Mouse (Mus musculus) lung, postnatal 14 days (tissue): ENCODE results near the gene Akap14.
"Not testable (repeated sequence)": the region's sequence is repeated elsewhere in the genome, so short reads cannot be mapped to it uniquely, and the experiment has no call there.

Experiments used
- DNase-seq: peaks from one replicate; pipeline ENCODE4 v3.0.0; 2021

Gene Akap14

GRCm38 (mm10) chrX:37168742-37169141, at the start of gene Akap14:
TSS of gene Akap14 (minus strand) at chrX:37168842.
- no peak for DNase-seq

DNA sequence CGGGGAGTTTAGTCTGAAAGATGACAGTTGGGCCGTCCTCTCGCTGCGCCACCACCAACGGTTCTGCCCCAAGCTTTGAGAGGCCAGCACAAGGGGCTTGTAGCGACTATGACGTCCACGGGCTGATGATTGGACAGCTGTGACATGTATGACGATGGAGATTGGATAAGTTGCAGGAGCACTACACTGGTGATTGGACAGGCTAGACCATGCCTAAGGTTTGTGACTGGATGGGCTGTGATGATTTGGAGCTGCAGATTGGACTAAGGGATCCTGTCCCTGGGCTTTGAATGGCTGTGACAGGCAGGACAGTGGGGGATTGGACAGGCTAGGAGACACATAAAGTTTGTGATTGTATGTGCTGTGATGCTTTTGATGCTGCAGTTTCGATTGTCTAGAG, 42.3 kb upstream of the Akap14 start, which contains the start of gene Gm9:
Gm9 (minus strand) TSS at position 101 of the 400 bp plus-strand sequence.
- no peak for DNase-seq

GRCm38 (mm10) chrX:37198676-37199075, 30.0 kb upstream of the Akap14 start:
- no peak for DNase-seq

GRCm38 (mm10) chrX:37191744-37192379, 23.2 kb upstream of the Akap14 start:
- no peak for DNase-seq

DNA sequence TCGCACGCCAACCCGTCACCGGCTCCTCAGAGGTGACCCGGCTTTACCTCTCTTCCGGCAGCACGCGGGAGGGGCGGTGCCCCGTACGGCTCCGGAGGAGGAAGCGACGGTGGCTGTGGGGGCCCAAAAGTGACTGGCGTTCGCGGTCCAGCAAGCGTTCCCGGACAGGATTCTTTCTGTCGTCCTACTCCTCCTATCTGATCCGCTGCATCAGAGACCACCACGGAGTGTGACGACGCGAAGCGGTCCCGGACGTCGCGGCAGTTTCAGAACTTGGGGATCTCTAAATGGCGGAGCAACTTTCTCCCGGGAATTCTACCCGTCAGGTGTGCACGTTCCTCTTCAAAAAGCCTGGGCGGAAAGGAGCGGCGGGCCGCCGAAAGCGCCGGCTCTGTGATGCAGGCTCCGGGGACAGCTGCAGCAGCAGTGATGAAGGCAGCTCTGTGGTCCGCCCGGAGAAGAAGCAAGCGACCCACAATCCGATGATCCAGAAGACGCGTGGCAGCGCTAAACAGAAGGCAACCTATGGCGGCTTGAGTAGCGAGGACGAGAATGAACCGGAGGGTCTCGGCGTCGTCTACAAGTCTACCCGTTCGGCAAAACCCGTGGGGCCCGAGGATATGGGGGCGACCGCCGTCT, 22.6 kb upstream of the Akap14 start, which contains the start of the genes Ndufa1 and Rnf113a1:
Ndufa1 (minus strand) TSS at position 59 of the 639 bp plus-strand sequence.
Rnf113a1 (plus strand) TSS at position 141 of the 639 bp plus-strand sequence.
- peak; percentile 78 for DNase-seq

- no peak for DNase-seq
Observed at GRCm38 (mm10) chrX:37190755-37191104, 22.1 kb upstream of the Akap14 start.

- not testable (repeated sequence) for DNase-seq
Observed at GRCm38 (mm10) chrX:37184401-37184800, 15.8 kb upstream of the Akap14 start.

- peak; percentile 43 for DNase-seq
Observed at GRCm38 (mm10) chrX:37167085-37167484, 1.6 kb downstream of the Akap14 start.

GRCm38 (mm10) chrX:37163115-37163514, 5.5 kb downstream of the Akap14 start:
- no peak for DNase-seq

GRCm38 (mm10) chrX:37161169-37161568, 7.5 kb downstream of the Akap14 start:
- DNase-seq = no peak

DNA sequence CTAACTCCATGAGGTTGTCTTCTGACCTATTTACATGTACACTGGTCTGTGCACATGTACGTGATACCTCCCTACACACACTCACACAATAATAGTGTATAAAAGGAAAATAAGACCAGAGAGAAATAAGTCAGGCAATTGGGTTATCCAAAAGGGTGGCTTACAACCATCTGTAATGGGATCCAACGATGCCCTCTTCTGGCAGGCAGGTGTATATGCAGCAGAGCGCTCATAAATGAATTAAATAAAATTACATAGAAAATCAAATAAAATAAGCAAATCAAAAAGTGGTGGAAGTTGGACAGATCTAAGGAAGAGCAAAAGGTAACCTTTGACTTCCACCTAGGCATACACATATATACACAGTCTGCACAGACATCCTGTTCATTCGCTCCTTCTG, 10.8 kb downstream of the Akap14 start:
- peak; percentile 1 for DNase-seq

GRCm38 (mm10) chrX:37144954-37145353, 23.7 kb downstream of the Akap14 start:
- DNase-seq = peak; percentile 17

DNA sequence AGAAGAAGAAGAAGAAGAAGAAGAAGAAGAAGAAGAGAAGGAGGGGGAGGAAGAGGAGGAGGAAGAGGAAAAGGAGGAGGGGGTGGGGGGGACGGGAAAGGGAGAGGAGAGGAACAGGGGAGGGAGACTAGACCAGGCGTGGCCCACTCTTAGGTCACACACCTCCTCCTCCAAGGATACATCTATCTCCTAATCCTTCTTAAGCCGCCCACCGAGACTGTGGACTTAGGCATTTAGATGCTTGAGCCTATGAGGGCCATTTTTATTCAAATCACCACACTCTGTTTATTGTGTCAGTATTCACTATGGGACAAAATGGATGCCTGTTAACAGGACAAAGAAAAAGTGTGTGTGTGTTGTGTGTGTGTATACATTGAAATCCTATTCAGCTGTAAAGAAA, 24.1 kb downstream of the Akap14 start:
- DNase-seq = not testable (repeated sequence)

GRCm38 (mm10) chrX:37141732-37142131, 26.9 kb downstream of the Akap14 start:
- DNase-seq = no peak

DNA sequence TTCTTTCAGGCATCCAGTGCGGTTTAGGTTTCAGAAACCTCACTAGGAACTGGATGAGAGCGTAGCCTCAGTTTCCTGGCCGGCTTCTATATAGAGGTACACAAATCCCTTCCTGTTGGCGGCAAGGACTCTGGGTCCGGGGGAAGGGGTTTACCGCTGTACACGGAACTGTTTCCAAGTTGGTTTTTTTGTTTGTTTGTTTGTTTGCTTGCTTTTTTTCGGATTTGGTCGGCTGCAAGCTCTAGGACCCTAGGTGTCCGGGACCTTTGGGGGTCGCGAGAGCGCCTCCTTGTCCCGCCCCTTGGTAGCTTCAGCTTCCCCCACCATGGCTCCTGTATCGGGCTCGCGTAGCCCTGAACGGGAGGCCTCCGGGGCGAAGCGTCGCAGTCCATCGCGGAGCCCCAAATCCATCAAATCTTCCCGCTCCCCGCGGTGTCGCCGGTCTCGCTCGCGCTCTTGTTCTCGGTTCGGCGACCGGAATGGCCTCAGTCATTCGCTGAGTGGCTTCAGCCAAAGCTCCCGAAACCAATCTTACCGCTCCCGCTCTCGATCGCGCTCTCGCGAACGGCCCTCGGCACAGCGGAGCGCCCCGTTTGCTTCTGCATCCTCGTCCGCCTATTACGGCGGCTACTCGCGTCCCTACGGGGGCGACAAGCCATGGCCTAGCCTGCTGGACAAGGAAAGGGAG, 41.8 kb downstream of the Akap14 start, which contains the start of gene Nkap:
Nkap (plus strand) TSS at position 125 of the 688 bp plus-strand sequence.
- peak; percentile 74 for DNase-seq

- DNase-seq = no peak
Observed at GRCm38 (mm10) chrX:37125511-37125910, 43.1 kb downstream of the Akap14 start.

DNA sequence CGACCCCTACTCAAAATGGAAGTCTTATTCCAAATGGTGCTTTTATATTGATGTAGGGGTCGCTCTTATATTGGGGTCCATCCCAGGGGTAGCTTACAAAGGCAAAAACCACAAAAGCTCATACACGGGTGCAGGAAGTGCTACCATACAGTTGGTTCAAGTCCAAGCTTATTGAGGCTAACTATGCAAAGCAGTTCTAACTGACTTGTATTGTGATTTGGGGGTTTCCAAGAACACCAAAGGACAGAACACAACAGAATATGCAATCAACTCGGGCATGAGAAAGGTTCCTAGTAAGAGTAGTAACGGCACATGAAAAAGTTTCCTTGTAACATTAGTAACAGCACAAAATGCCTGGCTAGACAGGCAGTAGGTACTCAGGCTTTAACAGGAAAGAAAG, 48.4 kb downstream of the Akap14 start:
- no peak for DNase-seq

GRCm38 (mm10) chrX:37119585-37119984, 49.1 kb downstream of the Akap14 start:
- DNase-seq = no peak

DNA sequence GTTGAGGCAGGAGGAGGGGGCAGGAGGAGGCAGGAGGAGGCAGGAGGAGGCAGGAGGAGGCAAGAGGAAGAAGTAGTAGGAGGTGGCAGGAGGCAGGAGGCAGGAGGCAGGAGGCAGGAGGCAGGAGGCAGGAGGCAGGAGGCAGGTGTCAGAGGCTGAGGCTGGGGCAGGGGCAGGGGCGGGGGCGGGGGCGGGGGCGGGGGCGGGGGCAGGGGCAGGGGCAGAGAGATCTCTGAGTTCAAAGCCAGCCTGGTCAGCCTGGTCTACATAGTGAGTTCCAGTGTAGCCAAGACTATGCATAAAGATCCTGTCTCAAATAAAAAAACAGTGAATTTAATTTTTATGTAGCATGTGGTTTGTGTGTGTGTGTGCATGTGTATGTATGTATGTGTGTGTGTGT, 51.6 kb downstream of the Akap14 start:
- no peak for DNase-seq

- no peak for DNase-seq
Observed at GRCm38 (mm10) chrX:37110881-37111193, 57.8 kb downstream of the Akap14 start.

DNA sequence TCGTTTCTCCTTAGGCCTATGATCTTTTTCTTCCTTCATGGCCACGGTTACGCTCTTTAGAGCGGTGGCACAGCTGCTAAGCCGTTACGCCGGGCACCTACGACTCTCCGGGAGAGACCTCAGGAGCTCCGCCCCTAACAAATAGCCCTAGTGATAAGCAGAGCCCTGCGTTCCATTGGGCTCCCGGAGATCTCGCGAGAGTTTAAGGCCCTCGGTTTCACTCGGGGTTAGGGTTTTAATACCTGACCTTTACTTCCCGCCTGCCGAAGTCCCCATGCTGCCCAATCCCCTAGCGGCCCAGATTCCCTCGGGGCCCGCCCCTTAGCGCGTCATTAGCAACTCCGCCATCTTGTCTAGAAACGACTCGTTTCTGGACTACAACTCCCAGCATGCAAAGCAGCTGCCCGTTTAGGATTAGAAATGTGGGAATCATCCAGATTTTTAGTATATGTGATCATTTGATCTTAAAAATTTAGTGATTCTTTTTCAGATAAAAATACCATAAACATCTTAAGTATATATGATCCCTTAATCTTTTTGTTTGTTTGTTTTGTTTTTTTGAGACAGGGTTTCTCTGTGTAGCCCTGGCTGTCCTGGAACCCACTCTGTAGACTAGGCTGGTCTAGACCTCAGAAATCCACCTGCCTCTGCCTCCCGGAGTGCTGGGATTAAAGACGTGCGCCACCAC, 58.3 kb downstream of the Akap14 start, which contains the start of gene Upf3b:
Upf3b (minus strand) TSS at position 130 of the 688 bp plus-strand sequence.
- DNase-seq = peak; percentile 90

DNA sequence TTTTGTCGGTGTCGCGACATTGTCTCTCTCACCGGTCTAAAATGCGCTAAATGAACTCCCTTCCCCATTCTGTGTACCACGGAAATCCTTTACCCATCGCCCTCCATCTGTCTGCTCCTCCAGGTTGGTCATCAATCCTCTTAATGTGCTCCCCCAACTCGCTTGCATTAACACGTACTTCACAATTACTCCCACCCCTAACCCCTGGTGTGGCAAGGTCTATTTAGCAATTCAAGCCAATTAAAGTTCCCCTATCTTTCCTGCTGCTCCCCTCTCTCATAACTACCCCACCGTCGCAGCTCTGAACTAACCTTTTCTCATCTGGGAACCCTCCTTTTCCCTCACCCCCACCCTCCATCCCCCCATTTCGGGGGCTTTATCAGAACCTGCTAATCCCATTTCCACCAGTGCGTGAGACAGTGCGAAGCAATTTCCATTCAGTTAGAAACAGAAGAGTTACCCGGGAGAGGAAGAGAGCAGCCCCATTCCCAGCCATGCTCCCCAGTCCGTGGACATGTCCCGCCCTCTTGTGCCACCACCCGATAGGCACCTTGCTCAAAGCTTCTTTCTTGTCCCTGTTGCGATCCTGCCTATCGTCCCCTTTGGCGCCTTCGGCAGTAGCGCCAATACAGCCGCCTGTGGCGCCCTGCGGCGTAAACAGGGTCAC, 59.0 kb downstream of the Akap14 start:
- no peak for DNase-seq

- DNase-seq = no peak
Observed at GRCm38 (mm10) chrX:37103826-37104225, 64.8 kb downstream of the Akap14 start.
